Mouse (Mus musculus) forebrain, embryonic 10.5 days (tissue): ENCODE measurements around the gene Gm10799. TPM values are rescaled to one million over a fixed set of nuclear protein-coding genes. Genes with fewer than 3 reads are reported as not detected.
"Not testable (repeated sequence)": the region's sequence is repeated elsewhere in the genome, so short reads cannot be mapped to it uniquely, and the experiment has no call there.

Experiments used
- DNase-seq: peaks from one replicate; pipeline ENCODE4 v3.0.0-alpha.2; 2017; ENCODE audit warnings: low spot score; ENCODE audit errors: extremely low spot score
- H3K27ac ChIP-seq: fragments of 300-500 bp; sonication (generic); 2 replicates; pipeline ENCODE4 v1.5.1; 2016; ENCODE audit warnings: mild to moderate bottlenecking
- H3K27me3 ChIP-seq: fragments of 300-500 bp; sonication (generic); 2 replicates; pipeline ENCODE4 v1.6.1; 2016; ENCODE audit warnings: mild to moderate bottlenecking; ENCODE audit not compliant: poor library complexity, severe bottlenecking
- H3K36me3 ChIP-seq: fragments of 300-500 bp; sonication (generic); replicated peaks from 2 replicates; pipeline ENCODE4 v1.6.1; 2016; ENCODE audit warnings: mild to moderate bottlenecking, moderate library complexity
- H3K4me1 ChIP-seq: fragments of 300-500 bp; sonication (generic); 2 replicates; pipeline ENCODE4 v1.6.1; 2016
- H3K4me3 ChIP-seq: fragments of 300-500 bp; sonication (generic); 2 replicates; pipeline ENCODE4 v1.5.1; 2016; ENCODE audit warnings: mild to moderate bottlenecking, moderate library complexity
- H3K9me3 ChIP-seq: fragments of 300-500 bp; sonication (generic); 2 replicates; pipeline ENCODE4 v1.6.1; 2016; ENCODE audit warnings: mild to moderate bottlenecking, moderate library complexity
- WGBS: fragments of 180-500 bp; shearing (Covaris S2); methylation state at CpG from one replicate; pipeline ENCODE4 v1.1.7; 2016; 5-methylcytosine and 5-hydroxymethylcytosine counted together
- polyA plus RNA-seq: library from polyadenylated mRNA; unstranded; fragments of >200 nt; fragmentation: Nextera tagmentation; extraction: Ambion mirVana; gene quantifications from 2 replicates; pipeline ENCODE4 v1.2.1, GENCODE M21; 2016

The Gm10799 gene
- polyA plus RNA-seq = not detected in 2 replicates

DNA sequence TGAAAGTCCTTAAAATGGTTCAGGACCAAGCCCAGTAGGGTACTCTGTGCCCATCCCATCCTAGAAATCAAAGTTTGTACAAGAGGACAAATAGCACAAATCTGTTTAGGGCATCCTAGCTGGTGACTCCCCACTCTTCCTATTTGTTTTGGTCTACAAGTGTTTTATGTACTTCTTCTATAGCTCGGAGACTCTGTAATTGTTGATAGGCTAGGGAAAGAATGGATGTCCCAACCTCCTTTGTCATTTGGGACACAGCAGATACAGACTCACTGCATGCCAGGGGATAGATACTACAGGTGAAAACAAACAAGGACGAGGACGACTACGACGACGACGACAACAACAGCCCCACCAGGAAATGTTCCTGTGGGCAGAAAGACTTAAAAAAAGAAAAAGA is at the start of gene Gm10799:
Gene Gm10799, minus strand, starts transcription at position 101 of the 400 bp plus-strand sequence.
- H3K4me3 ChIP-seq, H3K4me1 ChIP-seq, DNase-seq, H3K9me3 ChIP-seq, H3K36me3 ChIP-seq, H3K27me3 ChIP-seq: not testable (repeated sequence)
- 89% methylated on average over 7 of the region's 7 CpGs for WGBS
- 0 out of 2 replicates have a peak within 1 kb of the TSS, but pooled peaks have one; percentile 82 for H3K27ac ChIP-seq

DNA sequence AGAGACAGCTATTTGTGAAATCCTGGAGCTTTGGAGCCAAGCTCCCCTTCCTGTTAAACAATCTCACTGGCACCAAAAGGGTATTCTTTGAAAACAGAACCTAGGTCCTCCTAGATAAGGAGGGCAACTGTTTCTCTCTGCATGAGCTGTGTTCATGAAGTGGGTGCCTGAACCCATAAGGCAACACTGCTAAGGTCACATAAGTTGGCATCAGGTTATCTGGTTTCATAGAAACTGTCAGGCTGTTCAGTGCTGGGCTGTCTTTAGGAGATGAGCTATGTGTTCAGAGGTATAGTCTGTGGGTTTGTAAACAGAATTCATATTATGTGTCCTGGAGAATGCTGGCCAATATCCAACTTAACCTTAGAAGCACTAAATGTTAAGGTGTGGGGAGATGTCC is 48.8 kb upstream of the Gm10799 start:
- H3K36me3 ChIP-seq, DNase-seq, H3K9me3 ChIP-seq, H3K27ac ChIP-seq, H3K4me3 ChIP-seq: not testable (repeated sequence)
- Histone ChIP-seq H3K4me1 (peaks cover 15% of the 10 kb centered on the region), H3K27me3 (peaks cover 24% of the 10 kb centered on the region)

DNA sequence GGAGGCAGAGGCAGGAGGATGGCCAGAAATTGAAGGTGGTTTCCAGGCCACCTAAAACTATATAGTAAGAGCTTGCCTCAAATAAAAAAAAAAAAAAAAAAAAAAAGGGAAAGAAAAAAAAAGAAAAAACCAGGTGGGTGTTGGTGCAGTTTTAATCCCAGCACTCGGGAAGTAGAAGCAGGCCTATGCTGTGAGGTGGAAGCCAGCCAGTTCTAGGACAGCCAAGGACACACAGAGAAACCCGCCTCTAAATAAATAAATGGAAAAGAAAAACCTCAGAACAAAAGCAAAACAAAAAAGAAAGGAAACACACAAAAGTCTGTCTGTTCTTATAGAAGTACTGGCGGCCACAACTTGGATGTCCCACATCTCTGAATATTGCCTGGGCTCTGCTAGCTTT is 46.5 kb upstream of the Gm10799 start:
- H3K9me3 ChIP-seq = no peaks in the 10 kb centered on the region
- H3K36me3 ChIP-seq = peaks cover 6% of the 10 kb centered on the region; the same call in 1 of the 2 replicates
- no peak for DNase-seq
- H3K27me3 ChIP-seq = peaks cover 5% of the 10 kb centered on the region; the same call in 1 of the 2 replicates
- WGBS = 82% methylated on average over 3 of the region's 3 CpGs
- H3K4me3 ChIP-seq = no peak overlapping the region
- H3K4me1 ChIP-seq = peaks cover 10% of the 10 kb centered on the region; the same call in 1 of the 2 replicates
- no peak overlapping the region for H3K27ac ChIP-seq

DNA sequence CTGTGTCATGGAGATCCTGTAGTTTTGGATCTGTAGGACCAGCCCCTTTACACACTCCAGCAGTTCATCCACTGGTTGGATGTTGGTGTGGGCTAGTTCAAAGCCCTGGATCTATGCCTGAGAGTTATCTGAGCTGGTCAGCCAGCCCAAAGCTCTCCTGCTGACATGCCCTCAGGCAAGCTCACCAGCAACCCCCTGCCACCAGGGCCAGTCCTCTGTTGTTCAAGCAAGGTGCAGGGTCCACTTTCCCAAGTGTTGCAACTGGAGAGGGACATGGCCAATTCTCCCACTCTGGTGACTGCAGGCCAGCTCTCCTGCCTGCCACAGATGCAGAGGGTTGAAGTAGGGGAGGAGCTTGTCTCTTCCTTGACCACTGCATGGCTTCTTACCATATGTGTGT is 45.2 kb upstream of the Gm10799 start:
- not testable (repeated sequence) for H3K36me3 ChIP-seq, DNase-seq, H3K27ac ChIP-seq, H3K9me3 ChIP-seq, H3K27me3 ChIP-seq, H3K4me3 ChIP-seq, H3K4me1 ChIP-seq

DNA sequence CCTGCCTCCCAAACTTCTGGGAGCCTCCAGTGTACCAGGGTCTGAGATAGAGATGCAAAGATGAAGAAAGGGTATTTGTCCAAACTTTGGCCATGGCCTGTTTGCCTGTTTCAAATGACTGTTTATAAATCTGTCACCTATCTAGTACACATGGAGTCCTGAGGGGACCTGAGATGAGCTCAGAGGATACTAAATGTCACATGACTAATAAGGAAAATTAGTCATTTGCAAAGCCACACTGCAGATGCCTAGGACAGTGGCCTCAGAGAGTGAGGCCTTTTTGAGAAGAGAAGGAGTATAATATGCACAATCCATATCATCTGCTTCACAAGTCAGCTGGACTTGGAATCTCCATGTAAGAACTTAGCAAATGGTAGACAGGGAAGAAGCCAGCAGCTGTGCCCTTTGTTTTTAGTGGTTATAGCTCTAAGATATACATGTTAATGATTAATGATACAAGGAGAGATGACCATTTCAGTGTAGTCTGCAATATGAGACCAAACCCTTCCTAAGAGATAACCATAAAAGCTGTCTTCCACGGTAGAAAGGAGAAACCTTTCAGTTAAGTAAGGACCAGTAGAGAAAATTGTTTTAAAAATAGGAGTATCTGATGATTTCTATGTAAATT is 42.9 kb upstream of the Gm10799 start:
- H3K27ac ChIP-seq, DNase-seq, H3K9me3 ChIP-seq, H3K4me1 ChIP-seq, H3K27me3 ChIP-seq, H3K36me3 ChIP-seq, H3K4me3 ChIP-seq: not testable (repeated sequence)
- no CpG with 5 or more reads among the region's 1 CpGs for WGBS

DNA sequence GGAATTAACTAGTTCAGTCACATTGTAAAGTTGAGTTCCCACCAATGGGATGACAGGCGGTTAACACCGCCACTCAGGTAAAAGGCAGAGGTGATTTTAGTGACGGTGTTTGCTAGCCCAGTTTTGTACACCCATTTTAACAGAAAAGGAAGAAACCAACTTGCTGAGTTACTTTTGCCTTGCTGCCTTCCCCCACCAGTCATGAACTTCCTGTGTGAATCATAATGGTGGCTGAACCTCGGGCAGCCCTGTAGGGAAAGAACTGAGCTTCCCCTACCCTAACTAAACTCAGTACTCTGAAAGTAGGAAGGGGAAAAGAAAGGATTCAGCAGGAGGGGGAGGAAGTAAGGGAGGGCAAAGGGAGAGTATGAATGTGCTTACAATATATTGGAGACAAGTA is 41.7 kb upstream of the Gm10799 start:
- WGBS = 94% methylated on average over 4 of the region's 4 CpGs

DNA sequence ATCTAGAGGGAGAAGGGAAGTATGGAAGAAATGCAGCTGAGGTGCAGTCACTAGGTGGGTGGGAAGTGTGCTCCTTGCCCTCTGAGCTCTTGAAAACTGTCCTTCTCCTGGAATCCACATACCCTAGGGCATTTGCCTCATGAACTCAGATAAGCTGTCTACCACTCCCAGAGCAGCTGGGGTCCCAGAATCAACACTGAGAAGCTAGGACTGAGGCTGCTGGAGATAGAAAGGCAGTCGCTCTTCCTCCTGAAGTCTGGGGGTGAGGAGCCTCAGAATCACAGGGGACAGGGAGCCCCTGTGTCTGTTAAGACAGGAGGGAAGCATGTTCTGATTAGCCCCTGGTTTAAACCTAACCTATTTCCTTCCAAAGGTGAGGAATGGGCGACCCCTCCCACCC is 41.2 kb upstream of the Gm10799 start:
- Histone ChIP-seq H3K27ac (no peak overlapping the region), H3K9me3 (no peaks in the 10 kb centered on the region), H3K4me3 (no peak overlapping the region), H3K4me1 (0 out of 2 replicates have a peak, but pooled peaks cover 7% of the 10 kb centered on the region), H3K27me3 (no peaks in the 10 kb centered on the region), H3K36me3 (peaks cover 6% of the 10 kb centered on the region; the same call in 1 of the 2 replicates)
- WGBS = 75% methylated on average over 2 of the region's 2 CpGs
- no peak for DNase-seq

More for the DNA sequence above, 41.7 kb upstream of the Gm10799 start:
- Histone ChIP-seq H3K27me3 (no peaks in the 10 kb centered on the region), H3K27ac (no peak overlapping the region), H3K4me3 (no peak overlapping the region), H3K4me1 (0 out of 2 replicates have a peak, but pooled peaks cover 7% of the 10 kb centered on the region), H3K9me3 (no peaks in the 10 kb centered on the region), H3K36me3 (peaks cover 6% of the 10 kb centered on the region; the same call in 1 of the 2 replicates)
- no peak for DNase-seq

DNA sequence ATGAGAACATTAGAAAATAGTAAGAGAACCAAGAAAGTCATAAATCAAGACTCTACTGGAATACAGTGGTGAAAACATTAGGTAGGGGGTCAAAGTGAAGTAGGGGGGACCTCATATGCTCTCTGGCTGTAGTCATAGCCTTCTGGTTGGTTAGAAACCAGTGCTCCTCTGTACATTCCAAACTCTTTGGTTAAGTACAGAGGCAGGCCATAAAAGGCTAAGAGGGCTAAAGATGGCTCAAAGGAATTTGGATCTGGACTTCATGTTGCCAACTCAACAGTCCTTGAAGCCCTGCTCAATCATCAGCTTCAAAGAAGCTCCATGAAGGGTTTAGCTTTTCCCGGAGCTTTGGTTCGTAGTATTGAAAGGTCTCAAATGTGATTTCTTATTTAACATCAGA is 40.7 kb upstream of the Gm10799 start:
- not testable (repeated sequence) for H3K27me3 ChIP-seq, H3K36me3 ChIP-seq, H3K27ac ChIP-seq, H3K4me1 ChIP-seq, DNase-seq, H3K4me3 ChIP-seq, H3K9me3 ChIP-seq
- WGBS = 97% methylated on average over 2 of the region's 2 CpGs

DNA sequence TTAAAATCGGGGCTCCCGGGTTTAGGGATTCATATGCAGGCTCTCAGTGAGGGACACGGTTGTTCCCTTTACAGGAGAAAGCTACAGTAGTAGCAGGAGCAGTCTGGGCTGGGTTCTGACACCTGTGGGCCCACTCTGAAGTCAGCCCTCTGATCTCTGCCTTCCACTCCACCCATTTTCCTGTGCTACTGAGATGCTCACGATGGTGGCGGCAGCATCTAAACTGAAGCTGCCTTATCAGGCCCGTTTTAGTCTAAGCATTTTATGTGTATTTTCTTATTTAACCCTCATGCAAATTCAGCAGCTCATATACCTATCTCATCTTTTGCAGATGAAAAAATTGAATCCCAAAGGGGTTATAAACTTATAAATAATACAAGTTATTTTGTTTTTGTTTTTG is 36.5 kb upstream of the Gm10799 start:
- H3K4me3 ChIP-seq = no peak overlapping the region
- H3K36me3 ChIP-seq = no peaks in the 10 kb centered on the region
- no peak for DNase-seq
- H3K27ac ChIP-seq = no peak overlapping the region
- no peaks in the 10 kb centered on the region for H3K27me3 ChIP-seq
- peaks cover 7% of the 10 kb centered on the region; the same call in 1 of the 2 replicates for H3K4me1 ChIP-seq
- WGBS = 91% methylated on average over 6 of the region's 6 CpGs
- H3K9me3 ChIP-seq = no peaks in the 10 kb centered on the region

DNA sequence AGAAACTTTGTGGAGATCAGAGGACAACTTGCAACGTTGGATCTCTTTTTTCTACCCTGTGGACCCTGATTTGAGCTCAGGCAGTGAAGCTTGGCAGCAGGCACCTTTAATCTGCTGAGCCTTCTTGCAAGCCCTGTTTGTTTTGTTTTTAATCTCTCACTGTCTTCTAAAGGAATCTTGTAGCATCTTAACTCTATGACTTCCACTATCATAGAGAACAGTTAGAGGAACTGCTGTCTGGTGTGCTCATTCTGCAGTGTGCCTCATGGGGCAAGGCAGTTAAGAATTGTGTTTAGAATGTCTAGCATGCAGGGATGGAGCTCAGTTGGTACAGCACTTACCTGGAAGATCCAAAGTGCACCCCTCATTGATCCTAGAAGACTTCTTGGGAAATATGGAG is 31.6 kb upstream of the Gm10799 start:
- no peak overlapping the region for H3K27ac ChIP-seq
- no peak overlapping the region for H3K4me3 ChIP-seq
- H3K36me3 ChIP-seq = no peaks in the 10 kb centered on the region
- H3K4me1 ChIP-seq = peaks cover 37% of the 10 kb centered on the region
- no peaks in the 10 kb centered on the region for H3K27me3 ChIP-seq
- no peaks in the 10 kb centered on the region for H3K9me3 ChIP-seq
- DNase-seq = no peak
- WGBS = 48% methylated on average over 1 of the region's 1 CpGs

DNA sequence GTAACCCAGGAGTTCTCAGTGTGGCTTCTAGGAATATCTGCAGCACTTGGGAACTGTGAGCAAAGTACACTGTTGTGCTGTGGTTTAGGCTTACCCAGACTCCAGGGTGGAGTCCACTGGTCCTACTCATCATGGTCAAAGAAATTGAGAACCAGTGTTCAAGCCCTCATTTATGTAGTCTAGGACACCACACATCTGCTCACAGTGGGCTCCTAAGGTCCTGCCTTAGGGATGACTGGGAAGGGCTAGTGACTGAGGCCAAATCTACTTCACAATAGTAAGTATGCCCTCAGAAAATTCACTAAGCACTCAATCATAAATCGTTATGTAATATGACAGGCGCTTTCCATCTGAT is 30.9 kb upstream of the Gm10799 start:
- 95% methylated on average over 2 of the region's 2 CpGs for WGBS
- H3K27ac ChIP-seq = peak overlapping the region; percentile 63; the same call in 1 of the 2 replicates

DNA sequence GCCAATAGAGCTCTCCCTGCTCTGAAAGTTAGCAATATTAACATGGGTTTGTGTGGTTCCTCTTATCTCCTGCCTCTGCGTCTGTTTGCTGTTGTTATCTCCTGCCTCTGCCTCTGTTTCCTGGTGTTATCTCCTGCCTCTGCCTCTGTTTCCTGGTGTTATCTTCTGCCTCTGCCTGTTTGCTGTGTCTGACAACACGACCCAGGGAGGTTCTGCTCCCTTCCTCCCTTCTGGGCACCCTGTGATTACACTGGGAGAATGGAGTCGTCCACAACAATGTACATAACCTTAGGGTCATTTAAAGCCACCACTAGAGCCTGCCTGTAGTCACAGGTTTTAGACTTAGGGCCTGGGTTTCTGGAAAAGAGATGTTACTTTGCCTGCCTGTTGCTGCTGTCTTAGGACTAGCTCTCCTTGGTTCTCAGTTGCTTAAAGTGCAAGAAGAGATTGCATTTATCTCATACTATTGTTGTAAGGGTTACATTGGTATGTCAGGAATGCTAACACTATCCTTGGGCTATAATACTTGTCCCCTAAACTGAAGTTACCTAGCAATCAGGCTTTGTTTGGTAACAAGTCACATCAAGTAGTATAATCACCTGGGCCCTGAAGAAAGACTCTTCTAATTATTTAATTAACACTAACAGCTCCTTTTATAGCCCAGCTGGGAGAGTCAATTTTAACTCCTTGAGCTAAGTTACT is 30.3 kb upstream of the Gm10799 start:
- H3K27me3 ChIP-seq = no peaks in the 10 kb centered on the region
- peaks cover 37% of the 10 kb centered on the region for H3K4me1 ChIP-seq
- 43% methylated on average over 3 of the region's 3 CpGs for WGBS
- no peaks in the 10 kb centered on the region for H3K36me3 ChIP-seq
- no peak for DNase-seq
- H3K27ac ChIP-seq = peak overlapping the region; percentile 63; the same call in 1 of the 2 replicates
- H3K4me3 ChIP-seq = no peak overlapping the region
- no peaks in the 10 kb centered on the region for H3K9me3 ChIP-seq

More for the DNA sequence above, 30.9 kb upstream of the Gm10799 start:
- Histone ChIP-seq H3K4me3 (no peak overlapping the region), H3K27me3 (no peaks in the 10 kb centered on the region), H3K36me3 (no peaks in the 10 kb centered on the region), H3K9me3 (no peaks in the 10 kb centered on the region), H3K4me1 (peaks cover 37% of the 10 kb centered on the region)
- no peak for DNase-seq

DNA sequence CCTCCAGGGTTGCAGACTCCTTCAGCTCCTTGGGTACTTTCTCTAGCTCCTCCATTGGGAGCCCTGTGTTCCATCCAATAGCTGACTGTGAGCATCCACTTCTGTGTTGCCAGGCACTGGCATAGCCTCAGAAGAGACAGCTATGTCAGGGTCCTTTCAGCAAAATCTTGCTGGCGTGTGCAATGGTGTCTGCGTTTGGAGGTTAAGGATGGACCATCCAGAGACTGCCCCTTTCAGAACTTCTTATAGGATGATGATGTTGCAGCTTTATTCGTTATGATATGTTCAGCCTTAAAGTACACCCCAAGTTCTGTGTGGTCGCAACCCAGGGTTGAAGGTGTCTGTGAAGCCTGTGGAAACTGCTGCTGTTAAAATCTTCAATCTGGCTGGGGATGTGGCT is 29.0 kb upstream of the Gm10799 start:
- H3K4me1 ChIP-seq = peaks cover 34% of the 10 kb centered on the region
- not testable (repeated sequence) for H3K36me3 ChIP-seq, H3K9me3 ChIP-seq, H3K4me3 ChIP-seq, DNase-seq, H3K27me3 ChIP-seq
- 0 out of 2 replicates have a peak overlapping the region, but pooled peaks have one; percentile 25 for H3K27ac ChIP-seq
- 96% methylated on average over 4 of the region's 4 CpGs for WGBS
